In genomic region chr16:8806703-8807102, GRCm38 (mm10) we compare ENCODE assay signal across 8 mouse cellular contexts. TPM values are rescaled to one million over a fixed set of nuclear protein-coding genes. Genes with fewer than 3 reads are reported as not detected.
DNase-seq lines count a peak whose midpoint lies in the region; ATAC-seq and TF ChIP-seq lines count a peak whose summit lies in the region.
"Had no signal": no experiment of that assay in that cellular context is flagged by ENCODE, and none has a peak within 500 bp of the region (broad histone marks: within the 10 kb centered on the region; RNA-seq: fewer than 3 reads in every experiment).

No protein-coding gene starts in this region.

- peak; percentile 86 for TF ChIP-seq CTCF in kidney, adult 2 months (conservative IDR thresholded peaks at IDR 0.05; ENCODE audit: insufficient read depth, insufficient read length, low read depth, low read length)
- TF ChIP-seq CTCF in E14TG2a.4 (conservative IDR thresholded peaks at IDR 0.05; ENCODE audit: low read length), result peak; percentile 100

- H3K36me3 ChIP-seq in kidney, adult 2 months (ENCODE audit: control insufficient read depth, insufficient read depth, low read length), result no peaks in the 10 kb centered on the region
- H3K36me3 ChIP-seq in kidney, embryonic 16.5 days (ENCODE audit: insufficient read depth, low read length), result no peaks in the 10 kb centered on the region
- no peaks in the 10 kb centered on the region for H3K36me3 ChIP-seq in E14TG2a.4 (ENCODE audit: insufficient read depth, low read length)

- no peak overlapping the region for H3K4me2 ChIP-seq in kidney, embryonic 16.5 days (replicated peaks; ENCODE audit: low read depth, low read length)

- no peak overlapping the region for H3K27ac ChIP-seq in kidney, adult 2 months (ENCODE audit: insufficient read depth, low read depth, low read length)
- H3K27ac ChIP-seq in kidney, embryonic 16.5 days (ENCODE audit: low read length), result no peak overlapping the region

- no peaks in the 10 kb centered on the region for H3K9me3 ChIP-seq in kidney, embryonic 16.5 days (ENCODE audit: low read length)
- no peaks in the 10 kb centered on the region for H3K9me3 ChIP-seq in E14TG2a.4 (ENCODE audit: low read length)

- ATAC-seq in kidney, embryonic 16.5 days (ENCODE audit: low FRiP score, low TSS enrichment), result no peak

- WGBS in kidney, adult 2 months, result 21% methylated on average over 4 of the region's 4 CpGs
- WGBS in kidney, embryonic 16.5 days, result 19% methylated on average over 4 of the region's 4 CpGs

- H3K9ac ChIP-seq in kidney, embryonic 16.5 days (replicated peaks; ENCODE audit: low read length), result no peak overlapping the region

- no peak overlapping the region for H3K4me3 ChIP-seq in kidney, adult 2 months (ENCODE audit: insufficient read depth, low read depth, low read length)
- H3K4me3 ChIP-seq in kidney, embryonic 16.5 days (ENCODE audit: low read length), result no peak overlapping the region
- H3K4me3 ChIP-seq in E14TG2a.4 (replicated peaks; ENCODE audit: low read length), result no peak overlapping the region
- H3K4me3 ChIP-seq: myocyte had no signal

- DNase-seq in kidney, adult 2 months, result peak; percentile 40
- DNase-seq in adrenal gland, postnatal 14 days, result peak; percentile 61
- peak; percentile 17 to 73 for DNase-seq in kidney, postnatal 36 days
- peak; percentile 15 to 47 for DNase-seq in spleen, adult 18-20 months
- no peak for DNase-seq in left cerebral cortex, adult 9 months (ENCODE audit: low spot score in 2 of 2)

- no peak for TF ChIP-seq POLR2A in kidney, adult 2 months (IDR thresholded peaks at IDR 0.05; ENCODE audit: low read depth, low read length)

- H3K27me3 ChIP-seq in kidney, adult 2 months (replicated peaks; ENCODE audit: control insufficient read depth, insufficient read depth, low read length), result no peaks in the 10 kb centered on the region
- no peaks in the 10 kb centered on the region for H3K27me3 ChIP-seq in kidney, embryonic 16.5 days (ENCODE audit: insufficient read depth, low read length)
- H3K27me3 ChIP-seq in E14TG2a.4 (ENCODE audit: insufficient read depth, low read length), result no peaks in the 10 kb centered on the region

- no peaks in the 10 kb centered on the region for H3K4me1 ChIP-seq in kidney, adult 2 months (ENCODE audit: control insufficient read depth, insufficient read depth, low read length)
- H3K4me1 ChIP-seq in kidney, embryonic 16.5 days (ENCODE audit: insufficient read depth, low read length), result no peaks in the 10 kb centered on the region
- peaks cover 56% of the 10 kb centered on the region for H3K4me1 ChIP-seq in E14TG2a.4 (replicated peaks; ENCODE audit: low read depth, low read length)

RNA-seq across cellular contexts. Expression of gene Usp7, which starts 14.6 kb away (rescaled TPM):
- 20.6 and 26.2 TPM in 2 replicates for polyA plus RNA-seq in kidney, adult 2 months (2012; rRNA removed)
- polyA plus RNA-seq in kidney, embryonic 16.5 days (2015; fragmentation: Nextera tagmentation; extraction: Ambion mirVana), result 23.8 and 29.5 TPM in 2 replicates
- 104 and 117 TPM in 2 replicates for total RNA-seq in adrenal gland, postnatal 14 days (2021)

RNA-seq across cellular contexts. Expression of gene 1810013L24Rik, which starts 23.2 kb away (rescaled TPM):
- 18.3 and 24.2 TPM in 2 replicates for polyA plus RNA-seq in kidney, adult 2 months (2012; rRNA removed)
- polyA plus RNA-seq in kidney, embryonic 16.5 days (2015; fragmentation: Nextera tagmentation; extraction: Ambion mirVana), result 18.5 and 19.8 TPM in 2 replicates
- 67.6 and 73.0 TPM in 2 replicates for total RNA-seq in adrenal gland, postnatal 14 days (2021)

Comparison
In these comparisons a context has a peak if more than half of its experiments do, and no peak if none do; other contexts are left out.
1. DNase-seq: peak in kidney, adult 2 months (single experiment), adrenal gland, postnatal 14 days (single experiment), kidney, postnatal 36 days (2 of 2) and spleen, adult 18-20 months (2 of 2); none in left cerebral cortex, adult 9 months (0 of 2).